In genomic region chr11:118551705-118552104, GRCm38 (mm10) we compare ENCODE assay signal across 10 mouse cellular contexts.
DNase-seq lines count a peak whose midpoint lies in the region; ATAC-seq lines count a peak whose summit lies in the region.
"Had no signal": no experiment of that assay in that cellular context is flagged by ENCODE, and none has a peak within 500 bp of the region (broad histone marks: within the 10 kb centered on the region; RNA-seq: fewer than 3 reads in every experiment).

No protein-coding gene starts in this region.

- H3K27me3 ChIP-seq in midbrain, embryonic 13.5 days: 0 out of 2 replicates have a peak, but pooled peaks cover 3% of the 10 kb centered on the region
- H3K27me3 ChIP-seq in midbrain, embryonic 11.5 days (ENCODE audit: control insufficient read depth, insufficient read depth, low read length): no peaks in the 10 kb centered on the region
- peaks cover 5% of the 10 kb centered on the region for H3K27me3 ChIP-seq in forebrain, embryonic 13.5 days
- H3K27me3 ChIP-seq in hindbrain, embryonic 15.5 days: no peaks in the 10 kb centered on the region

- 44% methylated on average over 3 of the region's 3 CpGs for WGBS in midbrain, embryonic 13.5 days
- WGBS in midbrain, embryonic 11.5 days: 57% methylated on average over 3 of the region's 3 CpGs
- 55% methylated on average over 3 of the region's 3 CpGs for WGBS in forebrain, embryonic 13.5 days
- WGBS in hindbrain, embryonic 15.5 days: 45% methylated on average over 3 of the region's 3 CpGs

- H3K9ac ChIP-seq in midbrain, embryonic 13.5 days (replicated peaks): 0 out of 2 replicates have a peak overlapping the region, but pooled peaks have one; percentile 14
- H3K9ac ChIP-seq in midbrain, embryonic 11.5 days (ENCODE audit: low read length): no peak overlapping the region
- no peak overlapping the region for H3K9ac ChIP-seq in forebrain, embryonic 13.5 days
- H3K9ac ChIP-seq in hindbrain, embryonic 15.5 days: no peak overlapping the region
- H3K9ac ChIP-seq: kidney, embryonic 15.5 days; liver, postnatal 0 days had no signal

- peaks cover 48% of the 10 kb centered on the region for H3K4me1 ChIP-seq in midbrain, embryonic 13.5 days (replicated peaks)
- H3K4me1 ChIP-seq in midbrain, embryonic 11.5 days (ENCODE audit: control insufficient read depth, insufficient read depth, low read length): peaks cover 31% of the 10 kb centered on the region
- H3K4me1 ChIP-seq in forebrain, embryonic 13.5 days: peaks cover 54% of the 10 kb centered on the region
- H3K4me1 ChIP-seq in hindbrain, embryonic 15.5 days (replicated peaks): peaks cover 48% of the 10 kb centered on the region

- no peaks in the 10 kb centered on the region for H3K9me3 ChIP-seq in midbrain, embryonic 13.5 days
- H3K9me3 ChIP-seq in midbrain, embryonic 11.5 days (ENCODE audit: control insufficient read depth, low read length): no peaks in the 10 kb centered on the region
- H3K9me3 ChIP-seq in forebrain, embryonic 13.5 days (replicated peaks): no peaks in the 10 kb centered on the region
- H3K9me3 ChIP-seq in hindbrain, embryonic 15.5 days: no peaks in the 10 kb centered on the region
- H3K9me3 ChIP-seq: kidney, embryonic 15.5 days had no signal

- peak overlapping the region; percentile 20; the same call in 1 of the 2 replicates for H3K27ac ChIP-seq in midbrain, embryonic 13.5 days
- H3K27ac ChIP-seq in midbrain, embryonic 11.5 days (ENCODE audit: low read depth, low read length): no peak overlapping the region
- H3K27ac ChIP-seq in forebrain, embryonic 13.5 days: peak overlapping the region; percentile 72
- peak overlapping the region; percentile 60 for H3K27ac ChIP-seq in hindbrain, embryonic 15.5 days (replicated peaks)
- H3K27ac ChIP-seq: kidney, embryonic 15.5 days had no signal

- DNase-seq in midbrain, embryonic 11.5 days (ENCODE audit: low spot score, missing footprints): no peak
- DNase-seq in thymus, postnatal 14 days: no peak
- no peak for DNase-seq in kidney, adult 11 months
- DNase-seq in kidney, postnatal 25 days: no peak
- DNase-seq: liver, postnatal 0 days had no signal

- no peak overlapping the region for H3K4me2 ChIP-seq in midbrain, embryonic 13.5 days (replicated peaks)
- H3K4me2 ChIP-seq in midbrain, embryonic 11.5 days: no peak overlapping the region
- peak overlapping the region; percentile 2; the same call in 1 of the 2 replicates for H3K4me2 ChIP-seq in forebrain, embryonic 13.5 days
- H3K4me2 ChIP-seq in hindbrain, embryonic 15.5 days: no peak overlapping the region
- H3K4me2 ChIP-seq: kidney, embryonic 15.5 days had no signal

- no peaks in the 10 kb centered on the region for H3K36me3 ChIP-seq in midbrain, embryonic 13.5 days
- no peaks in the 10 kb centered on the region for H3K36me3 ChIP-seq in midbrain, embryonic 11.5 days (ENCODE audit: control insufficient read depth, insufficient read depth, low read length)
- H3K36me3 ChIP-seq in forebrain, embryonic 13.5 days (ENCODE audit: poor library complexity, severe bottlenecking): no peaks in the 10 kb centered on the region
- no peaks in the 10 kb centered on the region for H3K36me3 ChIP-seq in hindbrain, embryonic 15.5 days
- H3K36me3 ChIP-seq: kidney, embryonic 15.5 days had no signal

- no peak for ATAC-seq in midbrain, embryonic 13.5 days
- ATAC-seq in midbrain, embryonic 11.5 days (ENCODE audit: low FRiP score): no peak
- ATAC-seq in forebrain, embryonic 13.5 days: no peak
- ATAC-seq in hindbrain, embryonic 15.5 days (ENCODE audit: low FRiP score, low read depth): no peak
- ATAC-seq: activated CD4-positive, CD25-positive, alpha-beta regulatory T cell, adult 4 months; liver, postnatal 0 days had no signal

- no peak overlapping the region for H3K4me3 ChIP-seq in midbrain, embryonic 13.5 days (replicated peaks)
- H3K4me3 ChIP-seq in midbrain, embryonic 11.5 days (ENCODE audit: low read depth, low read length): no peak overlapping the region
- H3K4me3 ChIP-seq in forebrain, embryonic 13.5 days: no peak overlapping the region
- no peak overlapping the region for H3K4me3 ChIP-seq in hindbrain, embryonic 15.5 days
- H3K4me3 ChIP-seq: kidney, embryonic 15.5 days had no signal
